In the genomic region with DNA sequence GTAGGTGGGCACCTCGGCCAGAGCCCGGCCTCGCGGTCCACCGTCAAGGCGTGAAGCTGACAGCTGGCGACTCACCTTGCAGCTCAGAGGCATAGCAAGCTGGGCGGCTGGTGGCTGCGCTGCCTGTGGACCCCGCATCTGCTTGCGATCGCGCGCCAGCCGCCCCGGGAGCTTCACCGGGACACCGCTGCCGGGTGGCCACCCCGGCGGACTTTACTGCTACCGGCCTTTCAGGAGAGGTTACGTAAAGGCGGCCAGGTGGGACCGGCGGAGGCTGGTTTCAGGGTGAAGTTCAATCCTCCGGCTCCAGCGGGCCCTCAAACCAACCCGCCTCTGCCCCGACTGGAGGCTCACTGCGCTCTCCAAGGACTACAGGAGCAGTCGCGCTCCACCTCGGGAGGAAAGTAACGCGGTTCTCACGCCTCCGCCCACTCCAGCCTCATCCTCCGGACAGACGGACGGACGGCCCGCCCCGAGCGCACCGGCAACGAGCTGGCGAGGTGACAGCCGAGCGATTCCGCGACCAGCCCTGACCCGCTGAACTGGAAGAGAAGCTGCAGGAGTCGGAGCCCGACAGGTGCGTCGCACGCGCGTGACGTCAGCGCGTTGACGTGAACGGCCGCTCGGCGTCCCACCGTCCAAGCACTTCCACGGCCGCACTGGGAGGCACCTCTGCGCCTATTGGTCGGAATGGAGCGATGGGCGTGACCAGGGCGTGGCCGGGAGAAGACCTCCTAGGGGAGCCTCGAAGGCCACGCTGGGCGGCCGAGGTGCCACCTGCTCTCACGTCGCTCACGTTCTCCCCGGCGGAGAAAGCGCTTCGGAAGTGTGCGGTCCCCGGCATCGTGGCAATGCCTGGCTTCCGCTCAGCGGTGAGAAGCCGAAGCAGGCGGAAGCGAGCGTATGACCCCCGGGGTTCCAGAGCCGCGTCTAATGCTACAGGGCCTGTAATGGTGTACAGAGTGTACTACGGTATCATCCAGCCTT, we compare ENCODE assay signal across 8 mouse cellular contexts. TPM values are rescaled to one million over a fixed set of nuclear protein-coding genes. Genes with fewer than 3 reads are reported as not detected.
A peak's percentile ranks its signal among the peaks of the same experiment; 100 is the strongest.
DNase-seq lines count a peak whose midpoint lies in the region; ATAC-seq and TF ChIP-seq lines count a peak whose summit lies in the region.

A gene (minus strand): TSS at position 600 of the 987 bp plus-strand sequence.

- H3K9ac ChIP-seq in CH12.LX (ENCODE audit: insufficient read depth, low read depth) = peak within 1 kb of the TSS; percentile 54
- H3K9ac ChIP-seq in forebrain, embryonic 11.5 days (ENCODE audit: low read length) = peak within 1 kb of the TSS; percentile 72
- H3K9ac ChIP-seq in heart, embryonic 16.5 days (ENCODE audit: low read length) = peak within 1 kb of the TSS; percentile 92
- H3K9ac ChIP-seq in liver, embryonic 15.5 days = peak within 1 kb of the TSS; percentile 96
- H3K9ac ChIP-seq in neural tube, embryonic 12.5 days = peak within 1 kb of the TSS; percentile 80

- dilution Hi-C loops in CH12.LX (cut with MboI; ENCODE audit: extremely low pct_ligation_motif_present, extremely low pct_unique_long_range_greater_than_20kb, low sequenced_read_pairs) = no loop called here

- H3K79me2 ChIP-seq in CH12.LX (replicated peaks; ENCODE audit: control insufficient read depth, extremely low read depth, insufficient read depth, poor library complexity, severe bottlenecking) = peaks cover 34% of the 10 kb centered on the region

- in situ Hi-C loops in CH12.LX (cut with MboI; ENCODE audit: low pct_ligation_motif_present, low pct_unique_long_range_greater_than_20kb, low sequenced_read_pairs) = no loop called here

- TF ChIP-seq POLR2A in CH12.LX (IDR thresholded peaks at IDR 0.05; ENCODE audit: low read depth, low read length) = peak; percentile 97

- H3K27ac ChIP-seq in CH12.LX (ENCODE audit: insufficient read depth, low read depth) = peak within 1 kb of the TSS; percentile 73
- H3K27ac ChIP-seq in forebrain, embryonic 11.5 days (ENCODE audit: low read depth, low read length) = peak within 1 kb of the TSS; percentile 59
- H3K27ac ChIP-seq in heart, embryonic 16.5 days (ENCODE audit: low read length) = peak within 1 kb of the TSS; percentile 96
- H3K27ac ChIP-seq in liver, embryonic 15.5 days (replicated peaks) = peak within 1 kb of the TSS; percentile 99
- peak within 1 kb of the TSS; percentile 62; the same call in 1 of the 2 replicates for H3K27ac ChIP-seq in neural tube, embryonic 12.5 days

- peak; percentile 100 for ATAC-seq in forebrain, embryonic 11.5 days (replicated peaks; ENCODE audit: low FRiP score)
- peak; percentile 100 for ATAC-seq in heart, embryonic 16.5 days (replicated peaks; ENCODE audit: extremely low read depth, insufficient read depth, low FRiP score)
- peak; percentile 99 for ATAC-seq in liver, embryonic 15.5 days (ENCODE audit: insufficient read depth)
- ATAC-seq in neural tube, embryonic 12.5 days (ENCODE audit: low FRiP score, low read depth) = peak; percentile 100

- TF ChIP-seq EP300 in CH12.LX (IDR thresholded peaks at IDR 0.05; ENCODE audit: low read length) = 0 out of 2 replicates have a peak, but pooled peaks have one; percentile 4

- no peak for TF ChIP-seq CTCF in CH12.LX (conservative IDR thresholded peaks at IDR 0.05 in 1 of 2, IDR thresholded peaks at IDR 0.05 in 1 of 2; ENCODE audit: low read depth in 2 of 2, low read length in 2 of 2)

- no peaks in the 10 kb centered on the region for H3K9me3 ChIP-seq in CH12.LX (replicated peaks; ENCODE audit: low read length)
- H3K9me3 ChIP-seq in forebrain, embryonic 11.5 days (ENCODE audit: control insufficient read depth, low read length) = no peaks in the 10 kb centered on the region
- no peaks in the 10 kb centered on the region for H3K9me3 ChIP-seq in heart, embryonic 16.5 days (replicated peaks; ENCODE audit: control insufficient read depth, low read length)
- no peaks in the 10 kb centered on the region for H3K9me3 ChIP-seq in liver, embryonic 15.5 days (replicated peaks)
- H3K9me3 ChIP-seq in neural tube, embryonic 12.5 days = no peaks in the 10 kb centered on the region

- H3K36me3 ChIP-seq in CH12.LX (replicated peaks in 1 of 2; ENCODE audit: control insufficient read depth in 1 of 2, insufficient read depth in 1 of 2, low read length in 1 of 2) = no peaks in the 10 kb centered on the region
- no peaks in the 10 kb centered on the region for H3K36me3 ChIP-seq in forebrain, embryonic 11.5 days (ENCODE audit: control insufficient read depth, insufficient read depth, low read length)
- H3K36me3 ChIP-seq in heart, embryonic 16.5 days (ENCODE audit: control insufficient read depth, insufficient read depth) = no peaks in the 10 kb centered on the region
- H3K36me3 ChIP-seq in liver, embryonic 15.5 days (replicated peaks) = no peaks in the 10 kb centered on the region
- no peaks in the 10 kb centered on the region for H3K36me3 ChIP-seq in neural tube, embryonic 12.5 days

- peak within 1 kb of the TSS; percentile 67 to 91 (median 82) for H3K4me3 ChIP-seq in CH12.LX (replicated peaks in 1 of 3; ENCODE audit: low read depth in 2 of 3, low read length in 2 of 3, poor library complexity in 1 of 3)
- H3K4me3 ChIP-seq in forebrain, embryonic 11.5 days (ENCODE audit: low read depth, low read length) = peak within 1 kb of the TSS; percentile 79
- H3K4me3 ChIP-seq in heart, embryonic 16.5 days (ENCODE audit: low read length) = peak within 1 kb of the TSS; percentile 97
- peak within 1 kb of the TSS; percentile 97 for H3K4me3 ChIP-seq in liver, embryonic 15.5 days (replicated peaks)
- H3K4me3 ChIP-seq in neural tube, embryonic 12.5 days = peak within 1 kb of the TSS; percentile 79

- peaks cover 4 to 26% of the 10 kb centered on the region in 2 experiments; a peak in 2 of 4 replicates for H3K4me1 ChIP-seq in CH12.LX (ENCODE audit: control insufficient read depth in 1 of 2, insufficient read depth in 2 of 2)
- no peaks in the 10 kb centered on the region for H3K4me1 ChIP-seq in forebrain, embryonic 11.5 days (replicated peaks; ENCODE audit: control insufficient read depth, insufficient read depth, low read length)
- peaks cover 15% of the 10 kb centered on the region for H3K4me1 ChIP-seq in heart, embryonic 16.5 days (ENCODE audit: control insufficient read depth, insufficient read depth, low read length)
- peaks cover 28% of the 10 kb centered on the region for H3K4me1 ChIP-seq in liver, embryonic 15.5 days (replicated peaks)
- H3K4me1 ChIP-seq in neural tube, embryonic 12.5 days = no peaks in the 10 kb centered on the region

- DNase-seq in CH12.LX (ENCODE audit: extremely low read depth) = peak; percentile 98
- DNase-seq in c-Kit-positive CD71-positive TER-119-negative erythroid progenitor cells, embryonic 14.5 days (ENCODE audit: low read depth) = peak; percentile 97
- peak; percentile 98 for DNase-seq in forebrain, embryonic 11.5 days (ENCODE audit: low spot score)
- peak; percentile 98 to 99 for DNase-seq in kidney, postnatal 36 days
- peak; percentile 96 for DNase-seq in telencephalon, adult 2 months (ENCODE audit: low read depth, low spot score)

- TF ChIP-seq RAD21 in CH12.LX (IDR thresholded peaks at IDR 0.05; ENCODE audit: low read depth, low read length) = no peak

- under 1% methylated on average over 100 of the region's 101 CpGs for WGBS in forebrain, embryonic 11.5 days
- under 1% methylated on average over 101 of the region's 101 CpGs for WGBS in heart, embryonic 16.5 days
- WGBS in liver, embryonic 15.5 days (ENCODE audit: insufficient replicate concordance) = under 1% methylated on average over 101 of the region's 101 CpGs
- WGBS in neural tube, embryonic 12.5 days = under 1% methylated on average over 101 of the region's 101 CpGs

- no peaks in the 10 kb centered on the region for H3K27me3 ChIP-seq in CH12.LX (replicated peaks)
- no peaks in the 10 kb centered on the region for H3K27me3 ChIP-seq in forebrain, embryonic 11.5 days (ENCODE audit: control insufficient read depth, insufficient read depth, low read length)
- H3K27me3 ChIP-seq in heart, embryonic 16.5 days (ENCODE audit: control insufficient read depth, insufficient read depth, low read length) = no peaks in the 10 kb centered on the region
- H3K27me3 ChIP-seq in liver, embryonic 15.5 days = no peaks in the 10 kb centered on the region
- H3K27me3 ChIP-seq in neural tube, embryonic 12.5 days (replicated peaks) = no peaks in the 10 kb centered on the region

- H3K4me2 ChIP-seq in CH12.LX (ENCODE audit: insufficient read depth, low read depth, poor library complexity, severe bottlenecking) = peak within 1 kb of the TSS; percentile 98
- H3K4me2 ChIP-seq in forebrain, embryonic 11.5 days (ENCODE audit: low read depth, low read length, severe bottlenecking) = peak within 1 kb of the TSS; percentile 96
- H3K4me2 ChIP-seq in heart, embryonic 16.5 days (ENCODE audit: low read depth, low read length) = peak within 1 kb of the TSS; percentile 89
- H3K4me2 ChIP-seq in liver, embryonic 15.5 days = peak within 1 kb of the TSS; percentile 89
- peak within 1 kb of the TSS; percentile 97 for H3K4me2 ChIP-seq in neural tube, embryonic 12.5 days (replicated peaks)

TF ChIP-seq in CH12.LX, 34 proteins besides CTCF, POLR2A, EP300 and RAD21 (continues in another document):
- TF ChIP-seq IRF4 (IDR thresholded peaks at IDR 0.05; ENCODE audit: low read depth, low read length) (peak; percentile 58), ZC3H11A (IDR thresholded peaks at IDR 0.05; ENCODE audit: low read depth, low read length) (no peak), MAZ (IDR thresholded peaks at IDR 0.05; ENCODE audit: low read depth, low read length) (no peak), UBTF (IDR thresholded peaks at IDR 0.05; ENCODE audit: low read depth, low read length) (peak; percentile 91), MAX (IDR thresholded peaks at IDR 0.05; ENCODE audit: low read length) (peak; percentile 91; the same call in 1 of the 2 replicates), JUND (conservative IDR thresholded peaks at IDR 0.05; ENCODE audit: low read depth, low read length) (no peak), POLR2AphosphoS2 (IDR thresholded peaks at IDR 0.05; ENCODE audit: low read depth, low read length) (peak; percentile 88; the same call in 1 of the 2 replicates), JUN (IDR thresholded peaks at IDR 0.05; ENCODE audit: insufficient read depth, low read depth, low read length) (no peak), E2F4 (IDR thresholded peaks at IDR 0.05; ENCODE audit: insufficient replicate concordance, low read depth, low read length) (no peak), ETS1 (conservative IDR thresholded peaks at IDR 0.05; ENCODE audit: low read depth, low read length) (peak; percentile 87), SMC3 (IDR thresholded peaks at IDR 0.05; ENCODE audit: low read depth, low read length) (no peak)

RNA-seq across cellular contexts. Expression of the gene that starts here (rescaled TPM):
- total RNA-seq in CH12.LX (2012; rRNA removed) = 23.3 and 29.2 TPM in 2 replicates
- 37.3 and 39.3 TPM in 2 replicates for total RNA-seq in CH12.LX (2014; rRNA removed)
- polyA plus RNA-seq in CH12.LX (2012; ENCODE audit: insufficient read length, low read depth) = 18.7 and 21.9 TPM in 2 replicates
- 39.3 and 44.4 TPM in 2 replicates for polyA plus RNA-seq in forebrain, embryonic 11.5 days (2014; fragmentation: Nextera tagmentation; extraction: Ambion mirVana)
- polyA plus RNA-seq in heart, embryonic 16.5 days (2015; fragmentation: Nextera tagmentation; extraction: Ambion mirVana) = 21.2 TPM in 2 replicates
- 37.5 and 40.0 TPM in 2 replicates for polyA plus RNA-seq in liver, embryonic 15.5 days (2015; fragmentation: Nextera tagmentation; extraction: Ambion mirVana)
- 45.4 and 47.4 TPM in 2 replicates for polyA plus RNA-seq in neural tube, embryonic 12.5 days (2016; fragmentation: Nextera tagmentation; extraction: Ambion mirVana)

Comparison
In these comparisons a context has a peak if more than half of its experiments do, and no peak if none do; other contexts are left out.
1. Peak in every context shown above with its lines: DNase-seq, ATAC-seq, H3K4me3 ChIP-seq and H3K27ac ChIP-seq.